Mouse (Mus musculus): Measurements from ENCODE around the gene Espn. TPM values are rescaled to one million over a fixed set of nuclear protein-coding genes. Genes with fewer than 3 reads are reported as not detected.

The Espn gene
- polyA plus RNA-seq, 1 experiment from 2014 or later: 10.1 TPM

- no peak for ATAC-seq (ENCODE audit: low read depth)
- Histone ChIP-seq H3K4me1 (replicated peaks; ENCODE audit: control insufficient read depth, insufficient read depth, low read length) (no peaks in the 10 kb centered on the region), H3K9me3 (ENCODE audit: control insufficient read depth, low read length) (0 out of 2 replicates have a peak, but pooled peaks cover 3% of the 10 kb centered on the region), H3K4me2 (ENCODE audit: low read depth, low read length) (no peak overlapping the region), H3K4me3 (ENCODE audit: low read length) (no peak overlapping the region), H3K27me3 (ENCODE audit: control insufficient read depth, insufficient read depth, low read depth, low read length) (no peaks in the 10 kb centered on the region), H3K36me3 (ENCODE audit: control insufficient read depth, insufficient read depth, low read length) (no peaks in the 10 kb centered on the region), H3K27ac (ENCODE audit: low read length) (no peak overlapping the region), H3K9ac (ENCODE audit: low read length) (no peak overlapping the region)
- 79% methylated on average over 6 of the region's 6 CpGs for WGBS
Measured at GRCm38 (mm10) chr4:152171543-152171942, 19.4 kb upstream of the Espn start.

- WGBS: 74% methylated on average over 10 of the region's 10 CpGs
- Histone ChIP-seq H3K27me3 (ENCODE audit: control insufficient read depth, insufficient read depth, low read depth, low read length) (no peaks in the 10 kb centered on the region), H3K4me1 (replicated peaks; ENCODE audit: control insufficient read depth, insufficient read depth, low read length) (no peaks in the 10 kb centered on the region), H3K36me3 (ENCODE audit: control insufficient read depth, insufficient read depth, low read length) (no peaks in the 10 kb centered on the region), H3K27ac (ENCODE audit: low read length) (no peak overlapping the region), H3K9me3 (ENCODE audit: control insufficient read depth, low read length) (0 out of 2 replicates have a peak, but pooled peaks cover 3% of the 10 kb centered on the region), H3K9ac (ENCODE audit: low read length) (no peak overlapping the region), H3K4me3 (ENCODE audit: low read length) (no peak overlapping the region), H3K4me2 (ENCODE audit: low read depth, low read length) (no peak overlapping the region)
- ATAC-seq (ENCODE audit: low read depth): no peak
Measured at GRCm38 (mm10) chr4:152170286-152170685, 18.1 kb upstream of the Espn start.

- no peak for ATAC-seq (ENCODE audit: low read depth)
- Histone ChIP-seq H3K4me2 (ENCODE audit: low read depth, low read length) (no peak overlapping the region), H3K4me3 (ENCODE audit: low read length) (no peak overlapping the region), H3K36me3 (ENCODE audit: control insufficient read depth, insufficient read depth, low read length) (no peaks in the 10 kb centered on the region), H3K9me3 (ENCODE audit: control insufficient read depth, low read length) (0 out of 2 replicates have a peak, but pooled peaks cover 3% of the 10 kb centered on the region), H3K27me3 (ENCODE audit: control insufficient read depth, insufficient read depth, low read depth, low read length) (no peaks in the 10 kb centered on the region), H3K4me1 (replicated peaks; ENCODE audit: control insufficient read depth, insufficient read depth, low read length) (no peaks in the 10 kb centered on the region), H3K27ac (ENCODE audit: low read length) (no peak overlapping the region), H3K9ac (ENCODE audit: low read length) (no peak overlapping the region)
- WGBS: 72% methylated on average over 7 of the region's 7 CpGs
Measured at GRCm38 (mm10) chr4:152169103-152169502, 16.9 kb upstream of the Espn start.

GRCm38 (mm10) chr4:152168052-152168451, 15.9 kb upstream of the Espn start:
- H3K9ac ChIP-seq (ENCODE audit: low read length): no peak overlapping the region
- H3K9me3 ChIP-seq (ENCODE audit: control insufficient read depth, low read length): 0 out of 2 replicates have a peak, but pooled peaks cover 3% of the 10 kb centered on the region
- 34% methylated on average over 8 of the region's 8 CpGs for WGBS
- no peaks in the 10 kb centered on the region for H3K4me1 ChIP-seq (replicated peaks; ENCODE audit: control insufficient read depth, insufficient read depth, low read length)
- no peak overlapping the region for H3K4me2 ChIP-seq (ENCODE audit: low read depth, low read length)
- H3K4me3 ChIP-seq (ENCODE audit: low read length): no peak overlapping the region
- peak overlapping the region; percentile 45 for H3K27ac ChIP-seq (ENCODE audit: low read length)
- no peaks in the 10 kb centered on the region for H3K27me3 ChIP-seq (ENCODE audit: control insufficient read depth, insufficient read depth, low read depth, low read length)
- no peaks in the 10 kb centered on the region for H3K36me3 ChIP-seq (ENCODE audit: control insufficient read depth, insufficient read depth, low read length)
- peak; percentile 70 for ATAC-seq (ENCODE audit: low read depth)

GRCm38 (mm10) chr4:152165036-152165931, 13.1 kb upstream of the Espn start:
- no peaks in the 10 kb centered on the region for H3K4me1 ChIP-seq (replicated peaks; ENCODE audit: control insufficient read depth, insufficient read depth, low read length)
- H3K9ac ChIP-seq (ENCODE audit: low read length): no peak overlapping the region
- H3K36me3 ChIP-seq (ENCODE audit: control insufficient read depth, insufficient read depth, low read length): no peaks in the 10 kb centered on the region
- H3K27me3 ChIP-seq (ENCODE audit: control insufficient read depth, insufficient read depth, low read depth, low read length): peaks cover 15% of the 10 kb centered on the region
- H3K27ac ChIP-seq (ENCODE audit: low read length): no peak overlapping the region
- no peak overlapping the region for H3K4me3 ChIP-seq (ENCODE audit: low read length)
- H3K4me2 ChIP-seq (ENCODE audit: low read depth, low read length): no peak overlapping the region
- H3K9me3 ChIP-seq (ENCODE audit: control insufficient read depth, low read length): no peaks in the 10 kb centered on the region
- peak; percentile 46; the same call in 1 of the 2 replicates for ATAC-seq (ENCODE audit: low read depth)
- 21% methylated on average over 22 of the region's 22 CpGs for WGBS

- no peak overlapping the region for H3K9ac ChIP-seq (ENCODE audit: low read length)
- H3K9me3 ChIP-seq (ENCODE audit: control insufficient read depth, low read length): no peaks in the 10 kb centered on the region
- 82% methylated on average over 2 of the region's 2 CpGs for WGBS
- H3K4me1 ChIP-seq (replicated peaks; ENCODE audit: control insufficient read depth, insufficient read depth, low read length): 0 out of 2 replicates have a peak, but pooled peaks cover 2% of the 10 kb centered on the region
- no peak overlapping the region for H3K4me3 ChIP-seq (ENCODE audit: low read length)
- no peaks in the 10 kb centered on the region for H3K36me3 ChIP-seq (ENCODE audit: control insufficient read depth, insufficient read depth, low read length)
- H3K27ac ChIP-seq (ENCODE audit: low read length): no peak overlapping the region
- peaks cover 40% of the 10 kb centered on the region for H3K27me3 ChIP-seq (ENCODE audit: control insufficient read depth, insufficient read depth, low read depth, low read length)
- no peak for ATAC-seq (ENCODE audit: low read depth)
- no peak overlapping the region for H3K4me2 ChIP-seq (ENCODE audit: low read depth, low read length)
Measured at GRCm38 (mm10) chr4:152162748-152163147, 10.6 kb upstream of the Espn start.

GRCm38 (mm10) chr4:152161601-152162000, 9.4 kb upstream of the Espn start:
- Histone ChIP-seq H3K9me3 (ENCODE audit: control insufficient read depth, low read length) (no peaks in the 10 kb centered on the region), H3K9ac (ENCODE audit: low read length) (no peak overlapping the region), H3K27ac (ENCODE audit: low read length) (no peak overlapping the region), H3K36me3 (ENCODE audit: control insufficient read depth, insufficient read depth, low read length) (no peaks in the 10 kb centered on the region), H3K4me1 (replicated peaks; ENCODE audit: control insufficient read depth, insufficient read depth, low read length) (0 out of 2 replicates have a peak, but pooled peaks cover 2% of the 10 kb centered on the region), H3K4me3 (ENCODE audit: low read length) (no peak overlapping the region), H3K27me3 (ENCODE audit: control insufficient read depth, insufficient read depth, low read depth, low read length) (peaks cover 51% of the 10 kb centered on the region), H3K4me2 (ENCODE audit: low read depth, low read length) (no peak overlapping the region)
- 68% methylated on average over 6 of the region's 6 CpGs for whole genome bisulfite sequencing
- no peak for ATAC-seq (ENCODE audit: low read depth)

GRCm38 (mm10) chr4:152160748-152161147, 8.6 kb upstream of the Espn start:
- Histone ChIP-seq H3K4me3 (ENCODE audit: low read length) (no peak overlapping the region), H3K4me2 (ENCODE audit: low read depth, low read length) (no peak overlapping the region), H3K27me3 (ENCODE audit: control insufficient read depth, insufficient read depth, low read depth, low read length) (peaks cover 51% of the 10 kb centered on the region), H3K4me1 (replicated peaks; ENCODE audit: control insufficient read depth, insufficient read depth, low read length) (0 out of 2 replicates have a peak, but pooled peaks cover 2% of the 10 kb centered on the region), H3K36me3 (ENCODE audit: control insufficient read depth, insufficient read depth, low read length) (no peaks in the 10 kb centered on the region), H3K9me3 (ENCODE audit: control insufficient read depth, low read length) (no peaks in the 10 kb centered on the region), H3K27ac (ENCODE audit: low read length) (no peak overlapping the region), H3K9ac (ENCODE audit: low read length) (no peak overlapping the region)
- WGBS: 32% methylated on average over 4 of the region's 4 CpGs
- ATAC-seq (ENCODE audit: low read depth): no peak

- Histone ChIP-seq H3K4me2 (ENCODE audit: low read depth, low read length) (peak overlapping the region; percentile 38; the same call in 1 of the 2 replicates), H3K4me3 (ENCODE audit: low read length) (no peak overlapping the region; the same call in 1 of the 2 replicates), H3K27me3 (ENCODE audit: control insufficient read depth, insufficient read depth, low read depth, low read length) (peaks cover 57% of the 10 kb centered on the region), H3K27ac (ENCODE audit: low read length) (no peak overlapping the region), H3K36me3 (ENCODE audit: control insufficient read depth, insufficient read depth, low read length) (no peaks in the 10 kb centered on the region), H3K9me3 (ENCODE audit: control insufficient read depth, low read length) (no peaks in the 10 kb centered on the region), H3K9ac (ENCODE audit: low read length) (no peak overlapping the region), H3K4me1 (replicated peaks; ENCODE audit: control insufficient read depth, insufficient read depth, low read length) (0 out of 2 replicates have a peak, but pooled peaks cover 2% of the 10 kb centered on the region)
- 2% methylated on average over 19 of the region's 19 CpGs for whole genome bisulfite sequencing
- no peak for ATAC-seq (ENCODE audit: low read depth)
Measured at GRCm38 (mm10) chr4:152159285-152159678, 7.1 kb upstream of the Espn start.
